Comparison of ENCODE assay signal across 13 mouse cellular contexts in genomic region chr7:105795759-105796366, GRCm38 (mm10). TPM values are rescaled to one million over a fixed set of nuclear protein-coding genes. Genes with fewer than 3 reads are reported as not detected.
A peak's percentile ranks its signal among the peaks of the same experiment; 100 is the strongest.
DNase-seq lines count a peak whose midpoint lies in the region; ATAC-seq and TF ChIP-seq lines count a peak whose summit lies in the region.
"Had no signal": no experiment of that assay in that cellular context is flagged by ENCODE, and none has a peak within 500 bp of the region (broad histone marks: within the 10 kb centered on the region; RNA-seq: fewer than 3 reads in every experiment).

No protein-coding gene starts in this region.

- no peak overlapping the region for H3K4me3 ChIP-seq in kidney, embryonic 14.5 days (ENCODE audit: low read length)
- H3K4me3 ChIP-seq in kidney, embryonic 15.5 days (replicated peaks), result no peak overlapping the region
- no peak overlapping the region for H3K4me3 ChIP-seq in hindbrain, postnatal 0 days (ENCODE audit: low read length)
- H3K4me3 ChIP-seq: erythroblast, embryonic 14.5 days; heart, embryonic 12.5 days had no signal

- H3K27ac ChIP-seq in kidney, embryonic 14.5 days (ENCODE audit: low read depth, low read length), result no peak overlapping the region
- H3K27ac ChIP-seq in kidney, embryonic 15.5 days, result no peak overlapping the region
- no peak overlapping the region for H3K27ac ChIP-seq in hindbrain, postnatal 0 days

- peak; percentile 58 for TF ChIP-seq CTCF in hindbrain, postnatal 0 days (IDR thresholded peaks at IDR 0.05; ENCODE audit: low read depth)

- H3K27me3 ChIP-seq in kidney, embryonic 14.5 days (ENCODE audit: control insufficient read depth, insufficient read depth, low read length), result no peaks in the 10 kb centered on the region
- H3K27me3 ChIP-seq in kidney, embryonic 15.5 days, result no peaks in the 10 kb centered on the region
- H3K27me3 ChIP-seq in hindbrain, postnatal 0 days (ENCODE audit: insufficient read depth, low read length), result no peaks in the 10 kb centered on the region

- 0 out of 2 replicates have a peak, but pooled peaks have one; percentile 20 for ATAC-seq in kidney, embryonic 14.5 days (ENCODE audit: low FRiP score, low TSS enrichment)
- ATAC-seq in kidney, embryonic 15.5 days (replicated peaks; ENCODE audit: low FRiP score), result no peak
- ATAC-seq in hindbrain, postnatal 0 days, result peak; percentile 43; the same call in 1 of the 2 replicates
- ATAC-seq: intestine, embryonic 16.5 days had no signal

- no peaks in the 10 kb centered on the region for H3K36me3 ChIP-seq in kidney, embryonic 14.5 days (ENCODE audit: control insufficient read depth, insufficient read depth, low read length)
- no peaks in the 10 kb centered on the region for H3K36me3 ChIP-seq in kidney, embryonic 15.5 days
- no peaks in the 10 kb centered on the region for H3K36me3 ChIP-seq in hindbrain, postnatal 0 days (ENCODE audit: insufficient read depth, low read length)
- H3K36me3 ChIP-seq: heart, embryonic 12.5 days had no signal

- no peak overlapping the region for H3K9ac ChIP-seq in kidney, embryonic 14.5 days (ENCODE audit: low read depth, low read length)
- no peak overlapping the region for H3K9ac ChIP-seq in kidney, embryonic 15.5 days
- H3K9ac ChIP-seq in hindbrain, postnatal 0 days (replicated peaks; ENCODE audit: low read length), result no peak overlapping the region
- H3K9ac ChIP-seq: heart, embryonic 12.5 days had no signal

- H3K4me1 ChIP-seq in kidney, embryonic 14.5 days (ENCODE audit: control insufficient read depth, insufficient read depth, low read length), result no peaks in the 10 kb centered on the region
- no peaks in the 10 kb centered on the region for H3K4me1 ChIP-seq in kidney, embryonic 15.5 days
- H3K4me1 ChIP-seq in hindbrain, postnatal 0 days (ENCODE audit: insufficient read depth, low read length), result no peaks in the 10 kb centered on the region
- H3K4me1 ChIP-seq: heart, embryonic 12.5 days had no signal

- H3K9me3 ChIP-seq in kidney, embryonic 14.5 days (ENCODE audit: control insufficient read depth, low read length), result no peaks in the 10 kb centered on the region
- H3K9me3 ChIP-seq in kidney, embryonic 15.5 days (replicated peaks), result no peaks in the 10 kb centered on the region
- no peaks in the 10 kb centered on the region for H3K9me3 ChIP-seq in hindbrain, postnatal 0 days (ENCODE audit: low read length)
- H3K9me3 ChIP-seq: heart, embryonic 12.5 days had no signal

- WGBS in kidney, embryonic 14.5 days, result 28% methylated on average over 7 of the region's 7 CpGs
- WGBS in kidney, embryonic 15.5 days, result 28% methylated on average over 7 of the region's 7 CpGs
- 19% methylated on average over 7 of the region's 7 CpGs for WGBS in hindbrain, postnatal 0 days

- DNase-seq in cerebellum, postnatal 14 days, result peak; percentile 17 to 30
- no peak for DNase-seq in cerebellum, adult 11 months
- peak; percentile 10 for DNase-seq in CD4-positive, CD25-positive, alpha-beta regulatory T cell, adult 2 months (ENCODE audit: low read depth, low spot score)
- DNase-seq in hindbrain, postnatal 0 days (ENCODE audit: low spot score), result no peak
- DNase-seq in spleen, postnatal 10 days (ENCODE audit: low spot score in 2 of 2), result no peak
- no peak for DNase-seq in kidney, adult 9 months
- DNase-seq: layer of hippocampus, adult 9-11 months; lung, postnatal 10 days had no signal

- no peak overlapping the region for H3K4me2 ChIP-seq in kidney, embryonic 14.5 days (replicated peaks; ENCODE audit: low read depth, low read length)
- H3K4me2 ChIP-seq in kidney, embryonic 15.5 days, result no peak overlapping the region
- no peak overlapping the region for H3K4me2 ChIP-seq in hindbrain, postnatal 0 days (ENCODE audit: low read depth, low read length)
- H3K4me2 ChIP-seq: heart, embryonic 12.5 days had no signal

RNA-seq across cellular contexts. Expression of gene Dchs1, which starts 8.4 kb away (rescaled TPM):
- polyA plus RNA-seq in kidney, embryonic 14.5 days (2014; fragmentation: Nextera tagmentation; extraction: Ambion mirVana), result 13.1 and 19.0 TPM in 2 replicates
- polyA plus RNA-seq in kidney, embryonic 15.5 days (2015; fragmentation: Nextera tagmentation; extraction: Ambion mirVana), result 10.2 and 12.1 TPM in 2 replicates
- 96.9 and 109 TPM in 2 replicates for total RNA-seq in hindbrain, postnatal 0 days (2014; rRNA removed)
- 6.0 and 6.6 TPM in 2 replicates for polyA plus RNA-seq in hindbrain, postnatal 0 days (2015; fragmentation: Nextera tagmentation; extraction: Ambion mirVana)
- polyA plus RNA-seq: erythroblast, embryonic 14.5 days had no signal

RNA-seq across cellular contexts. Expression of gene Mrpl17, which starts 15.0 kb away (rescaled TPM):
- polyA plus RNA-seq in kidney, embryonic 14.5 days (2014; fragmentation: Nextera tagmentation; extraction: Ambion mirVana), result 434 and 459 TPM in 2 replicates
- polyA plus RNA-seq in kidney, embryonic 15.5 days (2015; fragmentation: Nextera tagmentation; extraction: Ambion mirVana), result 397 and 398 TPM in 2 replicates
- 6.6 and 20.1 TPM in 2 replicates for total RNA-seq in hindbrain, postnatal 0 days (2014; rRNA removed)
- 225 and 226 TPM in 2 replicates for polyA plus RNA-seq in hindbrain, postnatal 0 days (2015; fragmentation: Nextera tagmentation; extraction: Ambion mirVana)

RNA-seq across cellular contexts. Expression of gene Tpp1, which starts 43.8 kb away (rescaled TPM):
- polyA plus RNA-seq in kidney, embryonic 14.5 days (2014; fragmentation: Nextera tagmentation; extraction: Ambion mirVana), result 58.0 and 86.4 TPM in 2 replicates
- polyA plus RNA-seq in kidney, embryonic 15.5 days (2015; fragmentation: Nextera tagmentation; extraction: Ambion mirVana), result 92.7 and 94.9 TPM in 2 replicates
- 64.6 and 74.7 TPM in 2 replicates for total RNA-seq in hindbrain, postnatal 0 days (2014; rRNA removed)
- 47.1 and 53.7 TPM in 2 replicates for polyA plus RNA-seq in hindbrain, postnatal 0 days (2015; fragmentation: Nextera tagmentation; extraction: Ambion mirVana)

RNA-seq across cellular contexts. Expression of gene Taf10, which starts 51.7 kb away (rescaled TPM):
- polyA plus RNA-seq in kidney, embryonic 14.5 days (2014; fragmentation: Nextera tagmentation; extraction: Ambion mirVana), result 180 and 241 TPM in 2 replicates
- 127 and 136 TPM in 2 replicates for polyA plus RNA-seq in kidney, embryonic 15.5 days (2015; fragmentation: Nextera tagmentation; extraction: Ambion mirVana)
- total RNA-seq in hindbrain, postnatal 0 days (2014; rRNA removed), result 83.8 and 111 TPM in 2 replicates
- 120 and 124 TPM in 2 replicates for polyA plus RNA-seq in hindbrain, postnatal 0 days (2015; fragmentation: Nextera tagmentation; extraction: Ambion mirVana)

RNA-seq across cellular contexts. Expression of gene Rrp8, which starts 58.7 kb away (rescaled TPM):
- 28.5 and 46.7 TPM in 2 replicates for polyA plus RNA-seq in kidney, embryonic 14.5 days (2014; fragmentation: Nextera tagmentation; extraction: Ambion mirVana)
- polyA plus RNA-seq in kidney, embryonic 15.5 days (2015; fragmentation: Nextera tagmentation; extraction: Ambion mirVana), result 44.8 and 49.6 TPM in 2 replicates
- total RNA-seq in hindbrain, postnatal 0 days (2014; rRNA removed), result 14.5 TPM in 2 replicates
- 18.9 and 20.8 TPM in 2 replicates for polyA plus RNA-seq in hindbrain, postnatal 0 days (2015; fragmentation: Nextera tagmentation; extraction: Ambion mirVana)

Comparison
In these comparisons a context has a peak if more than half of its experiments do, and no peak if none do; other contexts are left out.
1. DNase-seq: peak in cerebellum, postnatal 14 days (2 of 2) and CD4-positive, CD25-positive, alpha-beta regulatory T cell, adult 2 months (single experiment); none in cerebellum, adult 11 months (single experiment), hindbrain, postnatal 0 days (single experiment), spleen, postnatal 10 days (0 of 2) and kidney, adult 9 months (single experiment).